Mouse (Mus musculus) layer of hippocampus, adult 11-12 months (tissue): ENCODE measurements at regions not wholly inside any gene's neighbourhood (a gene's known extent, or its start where the extent isn't known, plus 50 kb on each side); places are given as distances from the start of the nearest gene placed in this dataset.
"Not testable (repeated sequence)": the region's sequence is repeated elsewhere in the genome, so short reads cannot be mapped to it uniquely, and the experiment has no call there.

ENCODE experiments used
- DNase-seq: peaks from one replicate; pipeline ENCODE4 v3.0.0; 2022; ENCODE audit warnings: low spot score

- DNase-seq: no peak
Observed at GRCm38 (mm10) chr6:68370010-68370409, 834.4 kb upstream of the Tacstd2 start.

- no peak for DNase-seq
Observed at GRCm38 (mm10) chr6:68339846-68340245, 804.2 kb upstream of the Tacstd2 start.

- not testable (repeated sequence) for DNase-seq
Observed at GRCm38 (mm10) chr6:68339205-68339604, 803.6 kb upstream of the Tacstd2 start.

- no peak for DNase-seq
Observed at GRCm38 (mm10) chr6:68311409-68311808, 775.8 kb upstream of the Tacstd2 start.

- no peak for DNase-seq
Observed at GRCm38 (mm10) chr6:68302133-68302532, 766.5 kb upstream of the Tacstd2 start.

- no peak for DNase-seq
Observed at GRCm38 (mm10) chr6:68256725-68257124, 721.1 kb upstream of the Tacstd2 start.

GRCm38 (mm10) chr6:68256151-68256550 is 720.6 kb upstream of the Tacstd2 start:
- no peak for DNase-seq

- DNase-seq: no peak
Observed at GRCm38 (mm10) chr6:68252730-68253129, 717.1 kb upstream of the Tacstd2 start.

- DNase-seq: not testable (repeated sequence)
Observed at GRCm38 (mm10) chr6:68251320-68251719, 715.7 kb upstream of the Tacstd2 start.

- DNase-seq: not testable (repeated sequence)
Observed at GRCm38 (mm10) chr6:68250392-68250791, 714.8 kb upstream of the Tacstd2 start.

GRCm38 (mm10) chr6:68249259-68249658 is 713.7 kb upstream of the Tacstd2 start:
- not testable (repeated sequence) for DNase-seq

GRCm38 (mm10) chr6:68248018-68248533 is 712.5 kb upstream of the Tacstd2 start:
- not testable (repeated sequence) for DNase-seq

GRCm38 (mm10) chr6:68242749-68243148 is 707.2 kb upstream of the Tacstd2 start:
- not testable (repeated sequence) for DNase-seq

GRCm38 (mm10) chr6:68219685-68220084 is 684.1 kb upstream of the Tacstd2 start:
- no peak for DNase-seq

- DNase-seq: peak; percentile 20
Observed at GRCm38 (mm10) chr6:68201448-68201847, 665.9 kb upstream of the Tacstd2 start.

- no peak for DNase-seq
Observed at GRCm38 (mm10) chr6:68198031-68198430, 662.4 kb upstream of the Tacstd2 start.

- peak; percentile 2 for DNase-seq
Observed at GRCm38 (mm10) chr6:68164792-68165191, 629.2 kb upstream of the Tacstd2 start.

- DNase-seq: not testable (repeated sequence)
Observed at GRCm38 (mm10) chr6:68164111-68164510, 628.5 kb upstream of the Tacstd2 start.

- DNase-seq: no peak
Observed at GRCm38 (mm10) chr6:68151569-68151968, 616.0 kb upstream of the Tacstd2 start.

- no peak for DNase-seq
Observed at GRCm38 (mm10) chr6:68102481-68102880, 566.9 kb upstream of the Tacstd2 start.
